Mouse (Mus musculus): ENCODE measurements around the gene Chadl. TPM values are rescaled to one million over a fixed set of nuclear protein-coding genes. Genes with fewer than 3 reads are reported as not detected.

The Chadl gene
- polyA plus RNA-seq, 1 experiment from 2014 or later: 6.4 TPM

- Histone ChIP-seq H3K4me1 (no peaks in the 10 kb centered on the region), H3K9ac (no peak overlapping the region), H3K36me3 (peaks cover 59% of the 10 kb centered on the region), H3K27ac (no peak overlapping the region), H3K9me3 (no peaks in the 10 kb centered on the region), H3K27me3 (replicated peaks) (no peaks in the 10 kb centered on the region), H3K4me2 (replicated peaks) (no peak overlapping the region), H3K4me3 (no peak overlapping the region)
- no peak for ATAC-seq (ENCODE audit: low FRiP score, low read depth)
- WGBS: 91% methylated on average over 7 of the region's 7 CpGs
These were observed 46.5 kb downstream of the Chadl start for GRCm38 (mm10) chr15:81650636-81651035.

GRCm38 (mm10) chr15:81649516-81650455, 47.3 kb downstream of the Chadl start:
- no peak overlapping the region for H3K9ac ChIP-seq
- no peaks in the 10 kb centered on the region for H3K4me1 ChIP-seq
- no peaks in the 10 kb centered on the region for H3K9me3 ChIP-seq
- no peak overlapping the region for H3K4me3 ChIP-seq
- no peak overlapping the region for H3K4me2 ChIP-seq (replicated peaks)
- no peak for ATAC-seq (ENCODE audit: low FRiP score, low read depth)
- WGBS: 94% methylated on average over 8 of the region's 8 CpGs
- no peak overlapping the region for H3K27ac ChIP-seq
- H3K27me3 ChIP-seq (replicated peaks): no peaks in the 10 kb centered on the region
- H3K36me3 ChIP-seq: peaks cover 68% of the 10 kb centered on the region

Other genes starting within 250 kb of the Chadl start
- gene Rbx1, start 231.0 kb downstream of the Chadl start, polyA plus RNA-seq (2016; fragmentation: Nextera tagmentation; extraction: Ambion mirVana): 477 and 510 TPM in 2 replicates
- 23.8 and 30.7 TPM in 2 replicates for gene Ep300, start 111.9 kb downstream of the Chadl start, polyA plus RNA-seq (2016; fragmentation: Nextera tagmentation; extraction: Ambion mirVana)
- 27.8 and 28.5 TPM in 2 replicates for gene L3mbtl2, start 33.4 kb downstream of the Chadl start, polyA plus RNA-seq (2016; fragmentation: Nextera tagmentation; extraction: Ambion mirVana)
- 40.3 and 48.3 TPM in 2 replicates for gene Zc3h7b, start 47.8 kb upstream of the Chadl start, polyA plus RNA-seq (2016; fragmentation: Nextera tagmentation; extraction: Ambion mirVana)
- gene Rangap1, start 48.2 kb upstream of the Chadl start, polyA plus RNA-seq (2016; fragmentation: Nextera tagmentation; extraction: Ambion mirVana): 134 and 140 TPM in 2 replicates
- 23.2 and 24.9 TPM in 2 replicates for gene Tef, start 105.1 kb upstream of the Chadl start, polyA plus RNA-seq (2016; fragmentation: Nextera tagmentation; extraction: Ambion mirVana)
- gene Tob2, start 161.5 kb upstream of the Chadl start, polyA plus RNA-seq (2016; fragmentation: Nextera tagmentation; extraction: Ambion mirVana): 21.6 and 21.7 TPM in 2 replicates
- 123 and 126 TPM in 2 replicates for gene Phf5a, start 174.6 kb upstream of the Chadl start, polyA plus RNA-seq (2016; fragmentation: Nextera tagmentation; extraction: Ambion mirVana)
- gene Aco2, start 175.0 kb upstream of the Chadl start, polyA plus RNA-seq (2016; fragmentation: Nextera tagmentation; extraction: Ambion mirVana): 213 TPM in 2 replicates
- gene Polr3h, start 229.0 kb upstream of the Chadl start, polyA plus RNA-seq (2016; fragmentation: Nextera tagmentation; extraction: Ambion mirVana): 61.8 and 73.1 TPM in 2 replicates
- 60.8 and 64.8 TPM in 2 replicates for gene Csdc2, start 239.5 kb upstream of the Chadl start, polyA plus RNA-seq (2016; fragmentation: Nextera tagmentation; extraction: Ambion mirVana)

All from neural tube, embryonic 12.5 days (tissue).